ENCODE assay signal across 8 mouse cellular contexts in the genomic region with DNA sequence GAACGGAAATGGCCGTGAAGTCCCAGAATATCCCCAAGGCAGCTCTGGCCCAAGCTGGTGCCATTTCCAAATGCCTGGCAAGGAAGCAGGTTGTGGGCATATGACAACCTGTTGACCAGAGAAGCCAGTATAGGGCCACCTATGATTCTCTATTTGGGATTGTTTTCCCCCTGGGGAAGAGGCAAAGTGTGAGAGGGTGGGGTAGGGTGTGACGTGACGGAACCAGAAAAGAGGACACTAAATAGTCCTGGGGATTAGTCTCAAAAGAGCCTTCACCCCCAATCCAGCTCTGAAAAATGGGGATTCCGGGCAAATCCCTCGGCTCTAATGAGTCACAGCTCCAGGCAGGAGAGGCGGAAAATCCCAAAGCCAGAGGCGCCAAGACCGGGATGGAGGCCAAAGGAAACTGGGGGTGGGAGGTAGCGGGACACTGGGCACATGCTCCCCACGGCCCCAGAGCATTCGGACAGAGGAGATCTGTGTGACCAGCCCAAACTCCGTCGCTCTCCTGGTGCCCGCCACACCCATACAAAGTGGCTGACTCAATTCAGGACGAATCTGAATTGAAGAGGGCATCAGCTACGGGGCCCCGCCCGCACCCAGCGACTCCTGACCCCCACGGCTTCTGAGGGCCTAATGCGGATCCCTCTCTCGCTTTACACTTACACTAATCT. TPM values are rescaled to one million over a fixed set of nuclear protein-coding genes. Genes with fewer than 3 reads are reported as not detected.
DNase-seq lines count a peak whose midpoint lies in the region; ATAC-seq and TF ChIP-seq lines count a peak whose summit lies in the region.

No protein-coding gene starts in this region.

- no peak for TF ChIP-seq POLR2A in small intestine, adult 2 months (IDR thresholded peaks at IDR 0.05; ENCODE audit: low read depth, low read length)

- 2% methylated on average over 23 of the region's 23 CpGs for WGBS in hindbrain, postnatal 0 days
- 25% methylated on average over 23 of the region's 23 CpGs for WGBS in liver, embryonic 16.5 days (ENCODE audit: insufficient replicate concordance)
- WGBS in small intestine, adult 2 months = 10% methylated on average over 23 of the region's 23 CpGs

- peaks cover 33% of the 10 kb centered on the region for H3K27me3 ChIP-seq in hindbrain, postnatal 0 days (ENCODE audit: insufficient read depth, low read length)
- peaks cover 45% of the 10 kb centered on the region for H3K27me3 ChIP-seq in liver, embryonic 16.5 days (ENCODE audit: control insufficient read depth, insufficient read depth, low read depth, low read length)
- H3K27me3 ChIP-seq in small intestine, adult 2 months (ENCODE audit: control insufficient read depth, insufficient read depth, low read length) = peaks cover 18% of the 10 kb centered on the region

- ATAC-seq in hindbrain, postnatal 0 days = peak; percentile 25; the same call in 1 of the 2 replicates
- no peak for ATAC-seq in liver, embryonic 16.5 days (ENCODE audit: low read depth)

- H3K4me3 ChIP-seq in hindbrain, postnatal 0 days (ENCODE audit: low read length) = peak overlapping the region; percentile 41
- peak overlapping the region; percentile 60 for H3K4me3 ChIP-seq in liver, embryonic 16.5 days (ENCODE audit: low read depth, low read length)
- H3K4me3 ChIP-seq in small intestine, adult 2 months (ENCODE audit: low read depth, low read length) = peak overlapping the region; percentile 80

- no peak overlapping the region for H3K9ac ChIP-seq in hindbrain, postnatal 0 days (replicated peaks; ENCODE audit: low read length)
- no peak overlapping the region for H3K9ac ChIP-seq in liver, embryonic 16.5 days (ENCODE audit: low read depth, low read length)

- peak overlapping the region; percentile 59 for H3K4me2 ChIP-seq in hindbrain, postnatal 0 days (ENCODE audit: low read depth, low read length)
- H3K4me2 ChIP-seq in liver, embryonic 16.5 days (ENCODE audit: low read depth, low read length) = peak overlapping the region; percentile 59

- no peaks in the 10 kb centered on the region for H3K36me3 ChIP-seq in hindbrain, postnatal 0 days (ENCODE audit: insufficient read depth, low read length)
- H3K36me3 ChIP-seq in liver, embryonic 16.5 days (ENCODE audit: control insufficient read depth, insufficient read depth) = no peaks in the 10 kb centered on the region
- no peaks in the 10 kb centered on the region for H3K36me3 ChIP-seq in small intestine, adult 2 months (ENCODE audit: control insufficient read depth, insufficient read depth, low read length)

- peak; percentile 93 for DNase-seq in 3134 (ENCODE audit: extremely low read depth, insufficient read length, low spot score)
- DNase-seq in NIH3T3 (ENCODE audit: low read depth) = peak; percentile 92
- DNase-seq in gastrocnemius, postnatal 14 days = peak; percentile 83
- DNase-seq in hindbrain, postnatal 0 days (ENCODE audit: low spot score) = no peak
- DNase-seq in left cerebral cortex, adult 11 months (ENCODE audit: low spot score) = no peak
- no peak for DNase-seq in c-Kit-positive CD71-positive TER-119-positive erythroid progenitor cells, embryonic 14.5 days (ENCODE audit: low spot score)

- H3K27ac ChIP-seq in hindbrain, postnatal 0 days = no peak overlapping the region
- H3K27ac ChIP-seq in liver, embryonic 16.5 days (ENCODE audit: low read length) = no peak overlapping the region
- H3K27ac ChIP-seq in small intestine, adult 2 months (ENCODE audit: insufficient read depth, low read depth, low read length) = peak overlapping the region; percentile 82

- H3K4me1 ChIP-seq in hindbrain, postnatal 0 days (ENCODE audit: insufficient read depth, low read length) = 0 out of 2 replicates have a peak, but pooled peaks cover 15% of the 10 kb centered on the region
- H3K4me1 ChIP-seq in liver, embryonic 16.5 days (ENCODE audit: control insufficient read depth, low read depth, low read length) = peaks cover 45% of the 10 kb centered on the region
- H3K4me1 ChIP-seq in small intestine, adult 2 months (ENCODE audit: control insufficient read depth, insufficient read depth, insufficient read length, low read length) = peaks cover 26% of the 10 kb centered on the region

- H3K9me3 ChIP-seq in hindbrain, postnatal 0 days (ENCODE audit: low read length) = no peaks in the 10 kb centered on the region
- no peaks in the 10 kb centered on the region for H3K9me3 ChIP-seq in liver, embryonic 16.5 days (replicated peaks; ENCODE audit: control insufficient read depth, low read length)

- no peak for TF ChIP-seq CTCF in hindbrain, postnatal 0 days (IDR thresholded peaks at IDR 0.05; ENCODE audit: low read depth)
- TF ChIP-seq CTCF in small intestine, adult 2 months (IDR thresholded peaks at IDR 0.05; ENCODE audit: extremely low read depth, insufficient read length, insufficient replicate concordance, low read depth, low read length) = no peak

- intact Hi-C loops in gastrocnemius, postnatal 14 days (cut with DNase I; ENCODE audit: low total_unique reads) = no loop called here

RNA-seq across cellular contexts. Expression of gene Trim47, which starts 18.4 kb away (rescaled TPM):
- 10 to 100 TPM; 21.2 to 21.3 TPM for total RNA-seq in gastrocnemius, postnatal 14 days (2021)
- total RNA-seq in hindbrain, postnatal 0 days (2014; rRNA removed) = 14.2 and 17.0 TPM in 2 replicates
- 9.5 and 10.1 TPM in 2 replicates for polyA plus RNA-seq in hindbrain, postnatal 0 days (2015; fragmentation: Nextera tagmentation; extraction: Ambion mirVana)
- 5.1 and 6.2 TPM in 2 replicates for polyA plus RNA-seq in liver, embryonic 16.5 days (2015; fragmentation: Nextera tagmentation; extraction: Ambion mirVana)
- polyA plus RNA-seq in small intestine, adult 2 months (2012; rRNA removed) = 28.3 and 28.5 TPM in 2 replicates

RNA-seq across cellular contexts. Expression of gene Wbp2, which starts 21.8 kb away (rescaled TPM):
- 10 to 100 TPM; 61.6 to 65.3 TPM for total RNA-seq in gastrocnemius, postnatal 14 days (2021)
- total RNA-seq in hindbrain, postnatal 0 days (2014; rRNA removed) = 146 and 171 TPM in 2 replicates
- 206 and 234 TPM in 2 replicates for polyA plus RNA-seq in hindbrain, postnatal 0 days (2015; fragmentation: Nextera tagmentation; extraction: Ambion mirVana)
- 85.2 and 110 TPM in 2 replicates for polyA plus RNA-seq in liver, embryonic 16.5 days (2015; fragmentation: Nextera tagmentation; extraction: Ambion mirVana)
- polyA plus RNA-seq in small intestine, adult 2 months (2012; rRNA removed) = 139 and 334 TPM in 2 replicates

RNA-seq across cellular contexts. Expression of gene Trim65, which starts 22.3 kb away (rescaled TPM):
- 1 to 10 TPM; 3.3 to 3.5 TPM for total RNA-seq in gastrocnemius, postnatal 14 days (2021)
- total RNA-seq in hindbrain, postnatal 0 days (2014; rRNA removed) = 8.2 and 9.6 TPM in 2 replicates
- polyA plus RNA-seq in hindbrain, postnatal 0 days (2015; fragmentation: Nextera tagmentation; extraction: Ambion mirVana) = 2.4 TPM in 2 replicates
- 1.2 and 1.5 TPM in 2 replicates for polyA plus RNA-seq in liver, embryonic 16.5 days (2015; fragmentation: Nextera tagmentation; extraction: Ambion mirVana)
- 11.9 and 13.3 TPM in 2 replicates for polyA plus RNA-seq in small intestine, adult 2 months (2012; rRNA removed)

RNA-seq across cellular contexts. Expression of gene Mrpl38, which starts 30.1 kb away (rescaled TPM):
- 10 to 100 TPM; 41.8 to 49.5 TPM for total RNA-seq in gastrocnemius, postnatal 14 days (2021)
- 83.9 and 94.0 TPM in 2 replicates for total RNA-seq in hindbrain, postnatal 0 days (2014; rRNA removed)
- 71.9 and 73.3 TPM in 2 replicates for polyA plus RNA-seq in hindbrain, postnatal 0 days (2015; fragmentation: Nextera tagmentation; extraction: Ambion mirVana)
- polyA plus RNA-seq in liver, embryonic 16.5 days (2015; fragmentation: Nextera tagmentation; extraction: Ambion mirVana) = 44.4 and 44.7 TPM in 2 replicates
- 36.4 and 40.1 TPM in 2 replicates for polyA plus RNA-seq in small intestine, adult 2 months (2012; rRNA removed)

RNA-seq across cellular contexts. Expression of gene Unc13d, which starts 30.8 kb away (rescaled TPM):
- under 1 TPM; 0.31 to 0.33 TPM for total RNA-seq in gastrocnemius, postnatal 14 days (2021)
- 0.65 and 1.3 TPM in 2 replicates for total RNA-seq in hindbrain, postnatal 0 days (2014; rRNA removed)
- polyA plus RNA-seq in hindbrain, postnatal 0 days (2015; fragmentation: Nextera tagmentation; extraction: Ambion mirVana) = 0.65 and 0.96 TPM in 2 replicates
- 17.8 and 20.4 TPM in 2 replicates for polyA plus RNA-seq in liver, embryonic 16.5 days (2015; fragmentation: Nextera tagmentation; extraction: Ambion mirVana)
- 5.8 and 7.1 TPM in 2 replicates for polyA plus RNA-seq in small intestine, adult 2 months (2012; rRNA removed)

Comparison
In these comparisons a context has a peak if more than half of its experiments do, and no peak if none do; other contexts are left out.
1. DNase-seq: peak in 3134 (single experiment), NIH3T3 (single experiment) and gastrocnemius, postnatal 14 days (single experiment); none in hindbrain, postnatal 0 days (single experiment), left cerebral cortex, adult 11 months (single experiment) and c-Kit-positive CD71-positive TER-119-positive erythroid progenitor cells, embryonic 14.5 days (single experiment).
2. Peak in every context shown above with its lines, with median percentiles within 50 percentile points of each other: H3K4me3 ChIP-seq.